Mouse (Mus musculus) hindbrain, embryonic 13.5 days (tissue): Measurements from ENCODE around the gene Mrps12. TPM values are rescaled to one million over a fixed set of nuclear protein-coding genes. Genes with fewer than 3 reads are reported as not detected.

Source experiments
- ATAC-seq: fragments of 200-750 bp; cut with Nextera tagmentation; 2 replicates; pipeline ENCODE4 v1.8.0; 2017; ENCODE audit warnings: moderate TSS enrichment; ENCODE audit not compliant: low FRiP score
- H3K27ac ChIP-seq: fragments of 300-500 bp; sonication (generic); 2 replicates; pipeline ENCODE4 v1.5.1; 2015; ENCODE audit warnings: inconsistent platforms, mild to moderate bottlenecking, moderate library complexity
- H3K27me3 ChIP-seq: fragments of 300-500 bp; sonication (generic); 2 replicates; pipeline ENCODE4 v1.6.1; 2015; ENCODE audit warnings: mild to moderate bottlenecking, inconsistent platforms
- H3K36me3 ChIP-seq: fragments of 300-500 bp; sonication (generic); 2 replicates; pipeline ENCODE4 v1.6.1; 2015; ENCODE audit warnings: mild to moderate bottlenecking, inconsistent platforms
- H3K4me1 ChIP-seq: fragments of 300-500 bp; sonication (generic); replicated peaks from 2 replicates; pipeline ENCODE4 v1.6.1; 2015; ENCODE audit warnings: inconsistent platforms
- H3K4me2 ChIP-seq: fragments of 300-500 bp; sonication (generic); 2 replicates; pipeline ENCODE4 v1.6.1; 2015; ENCODE audit warnings: inconsistent platforms, mild to moderate bottlenecking, moderate library complexity
- H3K4me3 ChIP-seq: fragments of 300-500 bp; sonication (generic); 2 replicates; pipeline ENCODE4 v1.5.1; 2015; ENCODE audit warnings: mild to moderate bottlenecking, inconsistent platforms
- H3K9ac ChIP-seq: fragments of 300-500 bp; sonication (generic); 2 replicates; pipeline ENCODE4 v1.6.1; 2015; ENCODE audit warnings: mild to moderate bottlenecking, inconsistent platforms
- H3K9me3 ChIP-seq: fragments of 300-500 bp; sonication (generic); 2 replicates; pipeline ENCODE4 v1.6.1; 2016; ENCODE audit warnings: inconsistent platforms
- WGBS: fragments of 180-500 bp; shearing (Covaris S2); methylation state at CpG from one replicate; pipeline ENCODE4 v1.1.7; 2015; 5-methylcytosine and 5-hydroxymethylcytosine counted together
- polyA plus RNA-seq: library from polyadenylated mRNA; unstranded; fragments of >200 nt; fragmentation: Nextera tagmentation; extraction: Ambion mirVana; gene quantifications from 2 replicates; pipeline ENCODE4 v1.2.1, GENCODE M21; 2015

Gene Mrps12
- polyA plus RNA-seq, 1 experiment from 2014 or later, result 114 TPM

GRCm38 (mm10) chr7:28774164-28774563 is 32.5 kb upstream of the Mrps12 start:
- peak; percentile 56 for ATAC-seq
- WGBS, result 40% methylated on average over 12 of the region's 12 CpGs

DNA sequence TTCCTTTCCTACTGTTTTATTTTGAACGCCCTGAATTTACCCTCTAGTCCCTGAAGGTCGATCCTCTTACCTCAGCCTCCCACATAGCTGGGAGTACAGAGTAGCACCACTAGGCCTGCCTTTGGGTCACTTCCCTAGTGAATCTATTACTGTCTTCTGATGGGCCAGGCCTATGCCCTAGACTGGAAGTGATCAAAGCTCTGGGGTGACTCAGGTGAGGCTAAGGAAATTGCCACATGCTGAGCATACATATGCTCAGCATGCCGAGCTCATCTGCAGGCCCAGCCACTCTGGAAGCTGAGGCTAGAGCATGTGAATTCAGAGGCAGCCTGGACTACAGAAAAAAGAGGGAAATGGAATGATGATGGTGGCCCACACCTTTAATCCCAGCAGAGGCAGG is 31.5 kb upstream of the Mrps12 start:
- ATAC-seq, result no peak
- Histone ChIP-seq H3K36me3 (peaks cover 30% of the 10 kb centered on the region), H3K4me1 (peaks cover 28% of the 10 kb centered on the region), H3K9me3 (no peaks in the 10 kb centered on the region), H3K27ac (peak overlapping the region; percentile 67; the same call in 1 of the 2 replicates), H3K4me2 (no peak overlapping the region), H3K4me3 (no peak overlapping the region), H3K27me3 (no peaks in the 10 kb centered on the region), H3K9ac (no peak overlapping the region)
- WGBS, result 85% methylated on average over 3 of the region's 3 CpGs

More at GRCm38 (mm10) chr7:28774164-28774563, 32.5 kb upstream of the Mrps12 start:
- H3K9me3 ChIP-seq, result no peaks in the 10 kb centered on the region
- H3K4me3 ChIP-seq, result no peak overlapping the region
- peak overlapping the region; percentile 67 for H3K27ac ChIP-seq
- no peak overlapping the region for H3K9ac ChIP-seq
- H3K4me1 ChIP-seq, result peaks cover 18% of the 10 kb centered on the region
- no peak overlapping the region for H3K4me2 ChIP-seq
- H3K36me3 ChIP-seq, result peaks cover 39% of the 10 kb centered on the region
- H3K27me3 ChIP-seq, result no peaks in the 10 kb centered on the region

DNA sequence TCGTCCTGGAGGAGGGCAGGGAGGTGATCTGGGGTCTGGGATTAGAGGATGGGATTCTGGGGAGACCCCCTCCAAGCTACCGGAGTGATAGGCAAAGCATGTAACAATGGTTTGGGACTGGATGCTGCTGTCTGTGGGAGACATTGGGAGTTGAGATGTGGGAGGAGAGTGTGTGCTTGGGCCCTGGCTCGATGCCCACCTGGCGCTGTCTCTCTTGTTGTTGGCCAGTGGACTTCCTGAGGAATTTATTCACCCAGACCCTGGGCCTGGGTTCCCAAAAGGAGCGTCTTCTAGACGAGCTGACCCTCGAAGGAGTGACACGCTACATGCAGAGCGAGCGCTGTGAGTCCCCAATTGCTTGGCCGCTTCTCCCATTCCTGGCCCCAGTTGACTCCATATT is 30.2 kb upstream of the Mrps12 start:
- H3K9ac ChIP-seq, result no peak overlapping the region
- H3K27me3 ChIP-seq, result no peaks in the 10 kb centered on the region
- H3K36me3 ChIP-seq, result peaks cover 20% of the 10 kb centered on the region
- H3K27ac ChIP-seq, result no peak overlapping the region
- peaks cover 41% of the 10 kb centered on the region for H3K4me1 ChIP-seq
- 92% methylated on average over 11 of the region's 11 CpGs for WGBS
- no peak overlapping the region for H3K4me2 ChIP-seq
- no peak overlapping the region for H3K4me3 ChIP-seq
- no peak for ATAC-seq
- H3K9me3 ChIP-seq, result no peaks in the 10 kb centered on the region

GRCm38 (mm10) chr7:28770309-28770708 is 28.7 kb upstream of the Mrps12 start:
- H3K4me2 ChIP-seq, result no peak overlapping the region
- no peak overlapping the region for H3K9ac ChIP-seq
- H3K9me3 ChIP-seq, result no peaks in the 10 kb centered on the region
- peaks cover 46% of the 10 kb centered on the region for H3K4me1 ChIP-seq
- H3K36me3 ChIP-seq, result peaks cover 15% of the 10 kb centered on the region; the same call in 1 of the 2 replicates
- no peak overlapping the region for H3K27ac ChIP-seq
- 92% methylated on average over 3 of the region's 3 CpGs for WGBS
- no peak overlapping the region for H3K4me3 ChIP-seq
- no peak for ATAC-seq
- no peaks in the 10 kb centered on the region for H3K27me3 ChIP-seq

DNA sequence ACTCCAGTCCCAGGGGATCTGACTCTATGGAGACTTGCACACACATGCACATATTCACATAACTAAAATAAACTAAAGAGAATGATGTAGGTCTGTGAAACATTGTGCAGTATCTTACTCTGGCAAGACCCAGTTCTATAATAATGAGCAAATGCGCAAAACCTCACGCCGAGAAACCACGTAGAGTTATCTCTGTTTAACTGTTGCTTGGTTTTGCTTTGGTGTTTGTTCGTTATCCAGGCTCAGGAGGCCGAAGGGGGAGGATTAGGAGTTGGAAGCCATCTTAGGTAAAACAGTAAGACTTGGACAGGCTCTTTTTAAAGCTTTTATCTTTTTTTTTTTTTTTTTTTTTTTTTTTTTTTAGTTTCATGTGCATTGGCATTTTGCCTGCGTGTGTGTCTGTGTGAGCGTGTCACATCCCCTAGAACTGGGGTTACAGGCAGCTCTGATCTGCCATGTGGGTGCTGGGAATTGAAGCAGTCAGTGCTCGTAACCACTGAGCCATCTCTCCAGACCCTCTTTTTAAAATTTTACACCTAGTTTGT is 27.9 kb upstream of the Mrps12 start:
- peaks cover 52% of the 10 kb centered on the region for H3K4me1 ChIP-seq
- ATAC-seq, result no peak
- H3K27me3 ChIP-seq, result no peaks in the 10 kb centered on the region
- no peak overlapping the region for H3K4me3 ChIP-seq
- H3K9ac ChIP-seq, result no peak overlapping the region
- no peak overlapping the region for H3K4me2 ChIP-seq
- no peaks in the 10 kb centered on the region for H3K9me3 ChIP-seq
- H3K27ac ChIP-seq, result no peak overlapping the region
- WGBS, result 93% methylated on average over 9 of the region's 9 CpGs
- peaks cover 9% of the 10 kb centered on the region; the same call in 1 of the 2 replicates for H3K36me3 ChIP-seq

DNA sequence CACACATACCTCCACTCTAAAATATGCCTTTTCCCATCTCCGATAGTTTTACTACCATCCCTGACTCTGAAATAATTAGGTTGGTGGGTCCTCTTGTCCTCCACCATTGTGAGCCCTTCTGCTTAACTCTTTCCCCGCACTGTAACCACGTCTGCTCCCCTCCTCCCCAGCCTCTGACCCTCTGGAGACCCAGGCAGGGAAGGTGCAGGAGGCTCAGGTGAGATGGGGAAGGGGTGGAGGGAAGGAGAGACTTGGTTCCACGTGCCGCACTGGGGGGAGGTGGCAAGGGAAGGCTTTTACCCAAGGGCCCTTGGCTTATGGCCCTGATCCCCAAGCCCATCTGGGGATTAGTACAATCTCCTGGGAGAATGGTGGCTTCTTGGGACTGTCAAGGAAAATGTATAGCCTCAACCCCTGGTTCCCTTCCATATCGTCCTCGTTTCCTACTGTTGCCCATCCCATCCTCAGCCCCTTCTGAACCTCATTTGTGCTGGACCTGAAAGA is 25.9 kb upstream of the Mrps12 start, which contains the start of gene Nfkbib:
Gene Nfkbib (minus strand): TSS at position 51 of the 504 bp plus-strand sequence.
- Histone ChIP-seq H3K4me2 (peak within 1 kb of the TSS; percentile 67), H3K36me3 (peaks cover 8% of the 10 kb centered on the region; the same call in 1 of the 2 replicates), H3K9ac (peak within 1 kb of the TSS; percentile 70), H3K4me1 (peaks cover 37% of the 10 kb centered on the region), H3K27me3 (no peaks in the 10 kb centered on the region), H3K4me3 (peak within 1 kb of the TSS; percentile 69), H3K9me3 (no peaks in the 10 kb centered on the region), H3K27ac (no peak within 1 kb of the TSS)
- 62% methylated on average over 7 of the region's 7 CpGs for WGBS
- ATAC-seq, result no peak

- peaks cover 13% of the 10 kb centered on the region for H3K36me3 ChIP-seq
- peak; percentile 30 for ATAC-seq
- no peak overlapping the region for H3K27ac ChIP-seq
- H3K4me2 ChIP-seq, result peak overlapping the region; percentile 67
- H3K4me1 ChIP-seq, result peaks cover 37% of the 10 kb centered on the region
- no peaks in the 10 kb centered on the region for H3K9me3 ChIP-seq
- WGBS, result 1% methylated on average over 14 of the region's 14 CpGs
- H3K27me3 ChIP-seq, result no peaks in the 10 kb centered on the region
- H3K9ac ChIP-seq, result peak overlapping the region; percentile 70
- H3K4me3 ChIP-seq, result peak overlapping the region; percentile 69
These were observed 25.3 kb upstream of the Mrps12 start for GRCm38 (mm10) chr7:28766910-28767309.

DNA sequence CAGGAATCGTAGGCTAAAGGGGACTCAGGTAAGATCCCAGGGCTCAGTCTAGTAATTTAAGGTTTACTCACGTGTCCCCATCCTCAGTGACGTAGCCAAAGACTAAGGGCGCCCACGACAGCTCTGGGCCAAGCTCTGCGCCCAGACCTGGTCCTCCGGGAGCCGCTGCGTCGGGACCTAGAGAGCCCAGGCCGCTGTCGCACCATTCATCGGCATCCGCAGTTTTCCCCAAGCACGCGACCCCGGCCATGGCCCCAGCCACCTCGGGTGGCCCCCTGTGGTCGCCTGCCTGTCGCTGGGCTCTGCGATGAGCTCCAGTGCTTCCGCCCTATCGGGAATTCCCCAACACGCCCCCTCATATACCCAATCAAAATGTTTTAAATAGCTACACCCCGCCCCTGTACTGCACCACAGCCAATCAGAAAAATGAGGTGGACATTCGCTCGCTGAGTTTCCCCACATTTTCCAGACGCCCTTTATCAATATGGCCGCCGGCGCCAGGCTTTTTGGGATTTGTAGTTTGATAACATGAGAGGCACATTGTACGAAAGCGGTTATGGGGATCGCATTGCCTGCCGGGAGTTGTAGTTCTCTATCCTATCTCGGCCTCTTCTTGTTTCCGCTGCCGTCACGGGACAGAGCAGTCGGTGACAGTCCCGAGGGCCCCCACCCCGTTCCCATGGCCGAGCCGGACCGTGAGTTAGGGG is 24.7 kb upstream of the Mrps12 start, which contains the start of gene Sirt2:
Gene Sirt2 (plus strand): TSS at position 563 of the 707 bp plus-strand sequence.
- H3K4me1 ChIP-seq, result peaks cover 37% of the 10 kb centered on the region
- under 1% methylated on average over 45 of the region's 45 CpGs for WGBS
- peak; percentile 99 for ATAC-seq
- H3K36me3 ChIP-seq, result peaks cover 19% of the 10 kb centered on the region
- H3K4me3 ChIP-seq, result peak within 1 kb of the TSS; percentile 69
- no peaks in the 10 kb centered on the region for H3K27me3 ChIP-seq
- H3K27ac ChIP-seq, result 0 out of 2 replicates have a peak within 1 kb of the TSS, but pooled peaks have one; percentile 24
- H3K9me3 ChIP-seq, result no peaks in the 10 kb centered on the region
- H3K9ac ChIP-seq, result peak within 1 kb of the TSS; percentile 78
- H3K4me2 ChIP-seq, result peak within 1 kb of the TSS; percentile 67

GRCm38 (mm10) chr7:28765211-28765610 is 23.6 kb upstream of the Mrps12 start:
- H3K4me1 ChIP-seq, result peaks cover 37% of the 10 kb centered on the region
- H3K27me3 ChIP-seq, result no peaks in the 10 kb centered on the region
- 90% methylated on average over 6 of the region's 6 CpGs for WGBS
- peak overlapping the region; percentile 69 for H3K4me3 ChIP-seq
- H3K4me2 ChIP-seq, result peak overlapping the region; percentile 66
- H3K36me3 ChIP-seq, result peaks cover 30% of the 10 kb centered on the region
- H3K9ac ChIP-seq, result peak overlapping the region; percentile 78
- no peaks in the 10 kb centered on the region for H3K9me3 ChIP-seq
- H3K27ac ChIP-seq, result no peak overlapping the region
- no peak for ATAC-seq

DNA sequence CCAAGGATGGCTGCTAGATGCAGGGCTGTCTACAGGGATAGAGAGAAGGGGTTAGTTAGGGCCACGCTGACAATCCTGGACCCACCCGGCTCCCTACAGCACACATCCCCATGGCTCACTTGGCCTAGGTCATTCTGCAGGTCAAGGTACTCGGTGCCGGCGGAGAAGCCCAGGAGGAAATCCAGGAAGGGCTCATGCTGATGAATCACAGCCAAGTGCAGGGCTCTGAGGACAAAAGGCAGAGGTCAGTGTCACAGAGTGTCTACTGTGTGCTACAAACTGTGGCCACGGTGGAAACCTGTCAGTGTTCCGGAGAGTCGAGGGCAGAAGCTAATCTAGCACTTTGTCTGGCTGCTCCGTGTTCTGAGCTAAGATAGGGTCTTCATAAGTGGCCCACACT is 20.3 kb upstream of the Mrps12 start:
- Histone ChIP-seq H3K4me2 (no peak overlapping the region), H3K9me3 (no peaks in the 10 kb centered on the region), H3K4me3 (no peak overlapping the region), H3K27ac (no peak overlapping the region), H3K4me1 (peaks cover 15% of the 10 kb centered on the region), H3K9ac (no peak overlapping the region), H3K27me3 (peaks cover 8% of the 10 kb centered on the region; the same call in 1 of the 2 replicates), H3K36me3 (peaks cover 57% of the 10 kb centered on the region)
- WGBS, result 90% methylated on average over 9 of the region's 9 CpGs
- no peak for ATAC-seq

- H3K36me3 ChIP-seq, result peaks cover 59% of the 10 kb centered on the region
- WGBS, result 85% methylated on average over 13 of the region's 13 CpGs
- ATAC-seq, result no peak
- H3K4me2 ChIP-seq, result no peak overlapping the region
- no peak overlapping the region for H3K27ac ChIP-seq
- H3K27me3 ChIP-seq, result peaks cover 25% of the 10 kb centered on the region
- H3K9ac ChIP-seq, result no peak overlapping the region
- peaks cover 7% of the 10 kb centered on the region for H3K4me1 ChIP-seq
- H3K4me3 ChIP-seq, result no peak overlapping the region
- H3K9me3 ChIP-seq, result no peaks in the 10 kb centered on the region
These were observed 17.0 kb upstream of the Mrps12 start for GRCm38 (mm10) chr7:28758623-28759022.

- Histone ChIP-seq H3K27ac (no peak within 1 kb of the TSS), H3K4me2 (peak within 1 kb of the TSS; percentile 47), H3K36me3 (peaks cover 52% of the 10 kb centered on the region), H3K27me3 (peaks cover 25% of the 10 kb centered on the region), H3K4me3 (peak within 1 kb of the TSS; percentile 17), H3K4me1 (peaks cover 7% of the 10 kb centered on the region), H3K9me3 (no peaks in the 10 kb centered on the region), H3K9ac (peak within 1 kb of the TSS; percentile 47; the same call in 1 of the 2 replicates)
- WGBS, result 1% methylated on average over 17 of the region's 17 CpGs
- peak; percentile 35; the same call in 1 of the 2 replicates for ATAC-seq
These were observed 14.5 kb upstream of the Mrps12 start, which contains the start of gene Ccer2 for GRCm38 (mm10) chr7:28756079-28756478. Gene Ccer2 (plus strand): TSS chr7:28756174.
